Mouse (Mus musculus): ENCODE measurements around the gene Ankrd22. TPM values are rescaled to one million over a fixed set of nuclear protein-coding genes. Genes with fewer than 3 reads are reported as not detected.

The Ankrd22 gene
- total and polyA plus RNA-seq, 2 experiments = 0.28 TPM; not detected in 1

GRCm38 (mm10) chr19:34179136-34179535 is 13.3 kb upstream of the Ankrd22 start:
- Histone ChIP-seq H3K4me1 (ENCODE audit: control insufficient read depth, insufficient read depth, low read length) (no peaks in the 10 kb centered on the region), H3K27ac (replicated peaks; ENCODE audit: insufficient read depth, low read depth, low read length) (no peak overlapping the region), H3K4me3 (ENCODE audit: insufficient read depth, low read depth, low read length) (no peak overlapping the region), H3K9ac (ENCODE audit: low read depth, low read length) (no peak overlapping the region), H3K36me3 (ENCODE audit: control insufficient read depth, insufficient read depth, low read length) (no peaks in the 10 kb centered on the region), H3K79me2 (ENCODE audit: control insufficient read depth, insufficient read depth, low read length) (no peaks in the 10 kb centered on the region), H3K27me3 (ENCODE audit: control insufficient read depth, insufficient read depth, low read length) (peaks cover 2% of the 10 kb centered on the region; the same call in 1 of the 2 replicates)
- 90% methylated on average over 4 of the region's 4 CpGs for WGBS
- TF ChIP-seq CTCF (IDR thresholded peaks at IDR 0.05; ENCODE audit: low read depth, low read length) (no peak), POLR2A (IDR thresholded peaks at IDR 0.05; ENCODE audit: extremely low read depth, insufficient read depth, low read length) (no peak)
- DNase-seq (ENCODE audit: extremely low read depth, low read depth, low spot score) = no peak

GRCm38 (mm10) chr19:34174004-34174403 is 8.2 kb upstream of the Ankrd22 start:
- no peaks in the 10 kb centered on the region for H3K79me2 ChIP-seq (ENCODE audit: control insufficient read depth, insufficient read depth, low read length)
- H3K9ac ChIP-seq (ENCODE audit: low read depth, low read length) = no peak overlapping the region
- no peak for DNase-seq (ENCODE audit: extremely low read depth, low read depth, low spot score)
- H3K27ac ChIP-seq (replicated peaks; ENCODE audit: insufficient read depth, low read depth, low read length) = no peak overlapping the region
- no peaks in the 10 kb centered on the region for H3K4me1 ChIP-seq (ENCODE audit: control insufficient read depth, insufficient read depth, low read length)
- no peaks in the 10 kb centered on the region for H3K36me3 ChIP-seq (ENCODE audit: control insufficient read depth, insufficient read depth, low read length)
- no peak overlapping the region for H3K4me3 ChIP-seq (ENCODE audit: insufficient read depth, low read depth, low read length)
- TF ChIP-seq CTCF (IDR thresholded peaks at IDR 0.05; ENCODE audit: low read depth, low read length) (no peak), POLR2A (IDR thresholded peaks at IDR 0.05; ENCODE audit: extremely low read depth, insufficient read depth, low read length) (no peak)
- 64% methylated on average over 3 of the region's 3 CpGs for WGBS
- 0 out of 2 replicates have a peak, but pooled peaks cover 2% of the 10 kb centered on the region for H3K27me3 ChIP-seq (ENCODE audit: control insufficient read depth, insufficient read depth, low read length)

GRCm38 (mm10) chr19:34171167-34171566 is 5.3 kb upstream of the Ankrd22 start:
- no peak overlapping the region for H3K9ac ChIP-seq (ENCODE audit: low read depth, low read length)
- TF ChIP-seq CTCF (IDR thresholded peaks at IDR 0.05; ENCODE audit: low read depth, low read length) = no peak
- no peak for TF ChIP-seq POLR2A (IDR thresholded peaks at IDR 0.05; ENCODE audit: extremely low read depth, insufficient read depth, low read length)
- 84% methylated on average over 3 of the region's 3 CpGs for WGBS

GRCm38 (mm10) chr19:34169121-34169520 is 3.3 kb upstream of the Ankrd22 start:
- H3K9ac ChIP-seq (ENCODE audit: low read depth, low read length) = no peak overlapping the region

More at GRCm38 (mm10) chr19:34171167-34171566, 5.3 kb upstream of the Ankrd22 start:
- Histone ChIP-seq H3K79me2 (ENCODE audit: control insufficient read depth, insufficient read depth, low read length) (no peaks in the 10 kb centered on the region), H3K4me3 (ENCODE audit: insufficient read depth, low read depth, low read length) (no peak overlapping the region), H3K27me3 (ENCODE audit: control insufficient read depth, insufficient read depth, low read length) (no peaks in the 10 kb centered on the region), H3K27ac (replicated peaks; ENCODE audit: insufficient read depth, low read depth, low read length) (no peak overlapping the region), H3K4me1 (ENCODE audit: control insufficient read depth, insufficient read depth, low read length) (no peaks in the 10 kb centered on the region), H3K36me3 (ENCODE audit: control insufficient read depth, insufficient read depth, low read length) (no peaks in the 10 kb centered on the region)
- no peak for DNase-seq (ENCODE audit: extremely low read depth, low read depth, low spot score)

GRCm38 (mm10) chr19:34167896-34168661 is 2.2 kb upstream of the Ankrd22 start:
- DNase-seq (ENCODE audit: extremely low read depth, low read depth, low spot score) = no peak
- H3K9ac ChIP-seq (ENCODE audit: low read depth, low read length) = no peak overlapping the region
- peaks cover 4% of the 10 kb centered on the region; the same call in 1 of the 2 replicates for H3K4me1 ChIP-seq (ENCODE audit: control insufficient read depth, insufficient read depth, low read length)
- no peak overlapping the region for H3K27ac ChIP-seq (replicated peaks; ENCODE audit: insufficient read depth, low read depth, low read length)
- 81% methylated on average over 7 of the region's 7 CpGs for WGBS
- H3K4me3 ChIP-seq (ENCODE audit: insufficient read depth, low read depth, low read length) = no peak overlapping the region
- no peaks in the 10 kb centered on the region; the same call in 1 of the 2 replicates for H3K27me3 ChIP-seq (ENCODE audit: control insufficient read depth, insufficient read depth, low read length)
- H3K79me2 ChIP-seq (ENCODE audit: control insufficient read depth, insufficient read depth, low read length) = no peaks in the 10 kb centered on the region
- H3K36me3 ChIP-seq (ENCODE audit: control insufficient read depth, insufficient read depth, low read length) = no peaks in the 10 kb centered on the region
- TF ChIP-seq POLR2A (IDR thresholded peaks at IDR 0.05; ENCODE audit: extremely low read depth, insufficient read depth, low read length) (no peak), CTCF (IDR thresholded peaks at IDR 0.05; ENCODE audit: low read depth, low read length) (no peak)

More at GRCm38 (mm10) chr19:34169121-34169520, 3.3 kb upstream of the Ankrd22 start:
- DNase-seq (ENCODE audit: extremely low read depth, low read depth, low spot score) = no peak
- Histone ChIP-seq H3K4me3 (ENCODE audit: insufficient read depth, low read depth, low read length) (no peak overlapping the region), H3K4me1 (ENCODE audit: control insufficient read depth, insufficient read depth, low read length) (peaks cover 2% of the 10 kb centered on the region; the same call in 1 of the 2 replicates), H3K79me2 (ENCODE audit: control insufficient read depth, insufficient read depth, low read length) (no peaks in the 10 kb centered on the region), H3K36me3 (ENCODE audit: control insufficient read depth, insufficient read depth, low read length) (no peaks in the 10 kb centered on the region), H3K27me3 (ENCODE audit: control insufficient read depth, insufficient read depth, low read length) (no peaks in the 10 kb centered on the region; the same call in 1 of the 2 replicates), H3K27ac (replicated peaks; ENCODE audit: insufficient read depth, low read depth, low read length) (no peak overlapping the region)
- TF ChIP-seq CTCF (IDR thresholded peaks at IDR 0.05; ENCODE audit: low read depth, low read length) (no peak), POLR2A (IDR thresholded peaks at IDR 0.05; ENCODE audit: extremely low read depth, insufficient read depth, low read length) (no peak)

- peaks cover 4% of the 10 kb centered on the region; the same call in 1 of the 2 replicates for H3K4me1 ChIP-seq (ENCODE audit: control insufficient read depth, insufficient read depth, low read length)
- no peaks in the 10 kb centered on the region; the same call in 1 of the 2 replicates for H3K27me3 ChIP-seq (ENCODE audit: control insufficient read depth, insufficient read depth, low read length)
- no peak overlapping the region for H3K9ac ChIP-seq (ENCODE audit: low read depth, low read length)
- TF ChIP-seq CTCF (IDR thresholded peaks at IDR 0.05; ENCODE audit: low read depth, low read length) (no peak), POLR2A (IDR thresholded peaks at IDR 0.05; ENCODE audit: extremely low read depth, insufficient read depth, low read length) (no peak)
- 95% methylated on average over 4 of the region's 4 CpGs for WGBS
- no peak overlapping the region for H3K4me3 ChIP-seq (ENCODE audit: insufficient read depth, low read depth, low read length)
- H3K36me3 ChIP-seq (ENCODE audit: control insufficient read depth, insufficient read depth, low read length) = no peaks in the 10 kb centered on the region
- H3K79me2 ChIP-seq (ENCODE audit: control insufficient read depth, insufficient read depth, low read length) = no peaks in the 10 kb centered on the region
- DNase-seq (ENCODE audit: extremely low read depth, low read depth, low spot score) = no peak
- H3K27ac ChIP-seq (replicated peaks; ENCODE audit: insufficient read depth, low read depth, low read length) = no peak overlapping the region
Measured at GRCm38 (mm10) chr19:34166386-34166785, 533 bp upstream of the Ankrd22 start.
